Mouse (Mus musculus) megakaryocyte, embryonic 14.5 days (primary cell): ENCODE results near the gene Nkx2-5. TPM values are rescaled to one million over a fixed set of nuclear protein-coding genes. Genes with fewer than 3 reads are reported as not detected.

Experiments used
- H3K27me3 ChIP-seq: replicated peaks from 2 replicates; pipeline ENCODE3; 2012; ENCODE audit warnings: inconsistent platforms
- H3K36me3 ChIP-seq: replicated peaks from 2 replicates; pipeline ENCODE3; 2012; ENCODE audit warnings: low read length, inconsistent platforms, mixed read lengths
- H3K4me1 ChIP-seq: 2 replicates; pipeline ENCODE4 v1.6.1; 2012; ENCODE audit warnings: inconsistent platforms
- H3K4me3 ChIP-seq: replicated peaks from 2 replicates; pipeline ENCODE3; 2012; ENCODE audit warnings: moderate library complexity, mild to moderate bottlenecking, inconsistent platforms
- H3K9me3 ChIP-seq: 2 replicates; pipeline ENCODE4 v1.6.1; 2012; ENCODE audit warnings: inconsistent platforms
- FLI1 ChIP-seq: IDR thresholded peaks from 2 replicates; pipeline ENCODE4 v1.6.1; 2012; ENCODE audit warnings: low read length, inconsistent platforms, mixed read lengths
- GATA1 ChIP-seq: IDR thresholded peaks from 3 replicates; pipeline ENCODE4 v1.6.1; 2012; ENCODE audit warnings: mixed read lengths, low read length, inconsistent platforms, borderline replicate concordance
- polyA plus RNA-seq: library from polyadenylated mRNA; stranded (reverse); fragments of >175 nt; gene quantifications from 2 replicates; pipeline ENCODE4 v1.2.3, GENCODE M21; 2012; ENCODE audit warnings: low replicate concordance; ENCODE audit not compliant: insufficient read depth

The Nkx2-5 gene
- polyA plus RNA-seq, 1 experiment = not detected

DNA sequence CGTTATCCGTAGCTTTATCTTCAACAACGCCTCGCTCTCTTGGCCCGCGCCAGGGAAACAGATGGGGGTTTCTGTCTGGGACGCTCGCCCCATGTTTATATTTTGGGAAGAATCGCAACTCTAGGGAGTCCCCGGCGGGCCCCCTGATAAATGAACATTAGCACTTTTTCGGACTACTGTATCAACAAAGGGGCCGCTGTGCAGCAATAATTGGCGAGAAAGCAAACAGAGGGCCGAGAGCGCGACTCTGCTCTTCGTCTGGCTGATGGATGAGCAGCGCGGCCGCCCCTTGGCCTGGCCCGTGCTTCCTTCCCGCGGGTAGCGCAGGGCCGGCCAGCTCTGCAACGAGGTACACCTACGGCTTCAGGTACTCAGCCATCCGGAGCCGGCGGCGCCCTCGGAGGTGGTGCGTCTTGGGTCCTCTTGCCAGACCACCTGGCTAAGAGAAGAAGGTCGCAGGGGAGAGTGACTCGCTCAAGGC, 398 bp downstream of the Nkx2-5 start:
- H3K4me1 ChIP-seq = peaks cover 12% of the 10 kb centered on the region
- peak overlapping the region; percentile 46 for H3K4me3 ChIP-seq
- no peaks in the 10 kb centered on the region for H3K9me3 ChIP-seq
- peaks cover 91% of the 10 kb centered on the region for H3K27me3 ChIP-seq
- no peaks in the 10 kb centered on the region for H3K36me3 ChIP-seq
- TF ChIP-seq GATA1 (no peak), FLI1 (no peak)

DNA sequence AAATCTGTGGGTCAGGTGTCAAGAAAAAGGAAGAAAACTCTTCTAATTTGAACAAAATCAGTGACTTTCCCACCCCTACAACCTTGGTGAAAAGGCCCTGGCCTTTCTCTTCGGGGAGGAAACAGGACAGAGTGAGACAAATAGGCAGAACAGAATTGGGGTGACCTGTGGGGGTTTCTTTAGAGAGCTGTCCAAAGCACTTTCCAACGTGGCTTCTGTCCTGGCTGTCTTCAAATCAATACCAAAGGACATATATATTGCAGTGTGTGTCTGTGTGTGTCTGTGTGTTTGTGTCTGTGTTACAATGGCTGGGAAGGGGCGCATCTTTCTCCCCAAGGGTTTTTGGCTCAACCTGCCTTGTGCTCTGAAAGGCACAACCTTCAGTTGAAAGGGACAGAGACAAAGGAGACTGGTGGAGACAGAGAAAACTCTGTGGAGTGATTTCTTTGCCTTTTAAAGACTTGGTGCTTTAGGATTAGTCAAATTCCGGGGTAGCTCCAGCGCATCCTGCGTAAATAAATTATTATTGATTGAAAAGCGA, 1.0 kb downstream of the Nkx2-5 start:
- Histone ChIP-seq H3K27me3 (peaks cover 93% of the 10 kb centered on the region), H3K4me3 (no peak overlapping the region), H3K9me3 (no peaks in the 10 kb centered on the region), H3K4me1 (peaks cover 18% of the 10 kb centered on the region), H3K36me3 (no peaks in the 10 kb centered on the region)
- no peak for TF ChIP-seq FLI1
- no peak for TF ChIP-seq GATA1

DNA sequence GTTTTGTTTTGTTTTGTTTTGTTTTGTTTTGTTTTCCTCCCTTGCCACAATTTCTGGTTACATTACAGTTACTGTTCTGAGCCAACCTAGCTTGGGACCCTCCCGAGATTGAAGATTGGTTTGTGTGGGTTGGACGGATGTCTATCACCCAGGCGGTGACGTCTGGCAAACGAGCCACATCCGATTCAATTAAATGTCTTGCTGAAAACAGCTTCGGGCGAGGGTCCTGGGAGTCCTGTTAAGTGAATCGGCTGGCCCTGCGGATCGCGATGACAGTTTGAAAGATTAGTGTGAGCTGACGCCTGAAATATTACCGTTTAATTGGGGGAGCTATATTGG, 1.6 kb downstream of the Nkx2-5 start:
- Histone ChIP-seq H3K9me3 (no peaks in the 10 kb centered on the region), H3K36me3 (no peaks in the 10 kb centered on the region), H3K4me3 (no peak overlapping the region), H3K27me3 (peaks cover 94% of the 10 kb centered on the region), H3K4me1 (peaks cover 21% of the 10 kb centered on the region)
- TF ChIP-seq FLI1 (no peak), GATA1 (no peak)

DNA sequence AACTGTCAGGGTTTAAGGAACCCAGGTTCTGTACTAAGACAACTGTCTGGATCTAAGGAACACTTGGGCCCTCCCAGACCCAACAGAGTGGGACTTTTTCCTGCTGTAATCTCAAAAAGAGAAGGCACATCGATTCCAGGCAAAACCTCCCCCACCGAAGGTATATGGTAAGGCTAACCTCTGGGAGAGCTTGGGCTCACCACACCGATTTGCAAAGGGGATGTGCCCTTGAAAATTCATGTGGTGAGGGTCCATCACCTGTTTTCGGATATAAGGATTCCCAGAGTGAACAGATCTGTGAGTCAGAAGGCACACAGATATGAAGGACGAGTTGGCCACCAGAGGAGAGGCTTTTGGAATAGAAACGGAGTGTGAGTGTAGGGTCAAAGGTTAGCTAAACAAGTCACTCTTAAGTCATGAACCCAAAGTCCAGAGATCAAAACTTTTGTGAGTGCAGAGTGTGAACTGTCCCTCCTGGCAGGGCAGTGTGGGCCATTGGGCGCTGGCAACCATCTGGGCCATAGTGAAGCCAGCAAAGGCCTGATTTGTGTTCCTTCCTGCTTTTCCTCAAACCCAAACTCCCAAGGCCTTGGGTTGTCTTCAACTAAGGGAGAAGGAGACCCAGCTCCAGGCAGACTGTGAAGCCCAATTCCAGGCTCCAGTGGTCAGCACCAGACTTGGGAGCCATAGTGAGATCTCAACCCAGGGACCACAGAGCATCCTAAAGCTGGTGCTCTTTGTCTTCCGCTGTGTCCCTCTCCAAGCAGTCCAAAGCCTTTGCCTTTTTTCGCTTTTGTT, 2.2 kb downstream of the Nkx2-5 start:
- Histone ChIP-seq H3K4me1 (peaks cover 21% of the 10 kb centered on the region), H3K4me3 (no peak overlapping the region), H3K36me3 (no peaks in the 10 kb centered on the region), H3K9me3 (no peaks in the 10 kb centered on the region), H3K27me3 (peaks cover 94% of the 10 kb centered on the region)
- no peak for TF ChIP-seq FLI1

DNA sequence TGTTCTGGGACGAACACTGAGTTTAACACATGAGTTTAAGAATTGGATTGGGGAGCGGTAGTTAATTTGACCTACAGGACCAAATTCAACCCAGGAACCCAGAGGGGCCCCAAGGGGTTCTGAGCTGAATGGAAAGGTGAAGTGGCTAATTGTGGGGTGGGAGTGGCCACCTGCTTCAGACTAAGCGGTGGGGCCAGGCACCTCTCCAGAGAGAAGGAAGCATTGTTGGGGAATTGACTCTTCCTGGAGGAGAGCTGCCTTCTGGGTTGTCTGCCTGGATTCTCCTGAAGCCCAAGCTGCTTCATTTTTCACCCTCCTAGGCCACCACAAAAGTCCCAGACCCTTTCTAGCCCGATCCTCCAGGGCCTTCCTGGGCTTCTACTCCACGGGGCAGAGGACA, 2.8 kb downstream of the Nkx2-5 start:
- no peak overlapping the region for H3K4me3 ChIP-seq
- H3K27me3 ChIP-seq = peaks cover 95% of the 10 kb centered on the region
- no peaks in the 10 kb centered on the region for H3K36me3 ChIP-seq
- H3K4me1 ChIP-seq = peaks cover 28% of the 10 kb centered on the region
- TF ChIP-seq GATA1 (no peak), FLI1 (no peak)
- H3K9me3 ChIP-seq = no peaks in the 10 kb centered on the region; the same call in 1 of the 2 replicates

DNA sequence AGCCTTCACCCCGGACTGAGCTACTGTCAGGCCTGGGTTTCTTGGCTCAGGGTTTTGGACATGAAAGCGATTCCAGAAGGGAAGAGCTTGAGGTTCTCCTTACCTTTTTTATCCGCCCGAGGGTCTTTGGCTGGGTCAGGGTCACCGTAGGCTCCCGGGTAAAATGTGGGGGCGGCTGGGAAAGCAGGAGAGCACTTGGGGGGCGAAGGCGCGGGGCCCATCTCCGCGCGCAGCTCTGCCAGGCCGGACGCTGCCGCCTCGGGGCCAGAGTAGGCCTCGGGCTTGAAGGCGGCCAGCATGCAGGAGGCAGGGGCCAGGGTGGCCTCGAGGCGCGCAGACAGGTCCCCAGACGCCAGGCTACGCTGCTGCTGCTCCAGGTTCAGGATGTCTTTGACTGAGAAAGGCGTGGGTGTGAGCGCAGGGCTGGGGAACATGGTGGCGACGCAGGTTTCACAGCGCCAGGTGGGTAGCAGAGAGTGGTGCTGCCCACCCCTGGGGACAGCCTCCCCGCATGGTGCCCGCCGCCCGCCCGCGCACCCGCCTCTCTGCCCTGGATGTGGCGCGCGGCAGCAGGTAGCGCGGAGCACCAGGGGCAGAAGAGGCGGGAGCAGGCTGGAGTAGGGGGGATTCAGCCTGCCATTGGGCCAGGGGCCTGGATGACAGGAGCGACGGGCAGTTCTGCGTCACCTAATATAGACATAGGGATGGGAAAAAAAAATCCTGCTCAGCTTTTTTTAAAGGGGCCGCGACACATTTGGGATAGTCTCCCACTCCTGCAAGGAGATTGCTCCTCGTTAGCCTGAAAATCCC, 3.7 kb downstream of the Nkx2-5 start:
- H3K27me3 ChIP-seq = peaks cover 99% of the 10 kb centered on the region
- TF ChIP-seq FLI1 (no peak), GATA1 (no peak)
- no peak overlapping the region for H3K4me3 ChIP-seq
- no peaks in the 10 kb centered on the region; the same call in 1 of the 2 replicates for H3K9me3 ChIP-seq
- H3K36me3 ChIP-seq = no peaks in the 10 kb centered on the region
- peaks cover 36% of the 10 kb centered on the region for H3K4me1 ChIP-seq

DNA sequence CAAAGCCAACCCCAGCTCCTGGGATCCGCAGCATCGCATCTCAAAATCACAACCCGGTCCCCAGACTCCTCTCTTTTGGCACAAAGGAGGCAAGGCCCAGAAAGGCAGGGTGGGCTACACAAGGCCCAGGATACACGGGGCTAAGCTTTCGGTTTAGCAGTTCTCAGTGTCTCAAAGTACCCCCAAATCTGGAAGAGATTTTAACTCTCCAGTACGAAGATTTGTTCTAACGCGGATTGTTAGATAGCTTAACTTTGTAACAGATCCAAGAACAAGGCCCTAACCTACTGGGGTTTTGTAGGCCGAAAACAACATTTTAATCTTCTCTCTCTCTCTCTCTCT, 4.4 kb downstream of the Nkx2-5 start:
- peaks cover 100% of the 10 kb centered on the region for H3K27me3 ChIP-seq
- H3K9me3 ChIP-seq = no peaks in the 10 kb centered on the region; the same call in 1 of the 2 replicates
- H3K4me1 ChIP-seq = peaks cover 42% of the 10 kb centered on the region
- no peak for TF ChIP-seq GATA1
- TF ChIP-seq FLI1 = no peak
- H3K4me3 ChIP-seq = no peak overlapping the region
- H3K36me3 ChIP-seq = no peaks in the 10 kb centered on the region

DNA sequence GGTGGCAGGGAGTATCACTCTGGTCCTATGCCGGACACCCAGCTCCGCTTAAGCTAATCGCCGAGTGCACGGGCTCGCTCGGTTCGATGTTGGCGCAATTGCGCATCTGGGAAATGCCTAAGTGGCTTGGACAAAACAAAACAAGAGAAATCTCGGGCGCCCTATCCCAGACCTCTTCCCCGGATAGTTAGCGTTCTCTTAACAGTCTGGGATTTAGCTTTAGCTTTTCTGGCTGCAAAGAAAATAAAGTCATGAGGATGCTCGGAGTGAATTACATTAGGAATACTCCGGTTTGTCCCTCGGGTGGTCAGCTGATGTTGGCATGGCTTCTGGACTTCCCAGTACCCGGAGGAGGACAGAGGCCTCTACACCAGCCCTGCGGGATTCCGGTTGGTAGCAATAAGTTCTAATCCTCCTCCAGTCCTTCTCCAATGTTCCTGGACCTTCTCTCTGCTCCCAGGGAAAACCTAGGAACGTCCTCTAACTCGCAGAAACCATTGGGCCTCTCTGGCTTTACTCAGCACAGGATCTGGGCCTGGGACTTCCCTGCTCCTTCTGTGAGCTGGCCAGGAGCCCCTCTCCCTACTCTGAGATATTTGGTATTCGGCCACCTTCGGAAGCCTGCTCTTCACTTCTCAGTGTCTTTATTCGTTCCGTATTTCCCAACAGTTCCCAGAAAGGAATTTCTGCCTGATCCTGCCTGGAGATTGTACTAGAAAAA, 4.9 kb downstream of the Nkx2-5 start:
- H3K4me3 ChIP-seq = peak overlapping the region; percentile 74
- peaks cover 42% of the 10 kb centered on the region for H3K4me1 ChIP-seq
- H3K9me3 ChIP-seq = no peaks in the 10 kb centered on the region; the same call in 1 of the 2 replicates
- TF ChIP-seq GATA1 = no peak
- TF ChIP-seq FLI1 = no peak
- no peaks in the 10 kb centered on the region for H3K36me3 ChIP-seq
- peaks cover 100% of the 10 kb centered on the region for H3K27me3 ChIP-seq

DNA sequence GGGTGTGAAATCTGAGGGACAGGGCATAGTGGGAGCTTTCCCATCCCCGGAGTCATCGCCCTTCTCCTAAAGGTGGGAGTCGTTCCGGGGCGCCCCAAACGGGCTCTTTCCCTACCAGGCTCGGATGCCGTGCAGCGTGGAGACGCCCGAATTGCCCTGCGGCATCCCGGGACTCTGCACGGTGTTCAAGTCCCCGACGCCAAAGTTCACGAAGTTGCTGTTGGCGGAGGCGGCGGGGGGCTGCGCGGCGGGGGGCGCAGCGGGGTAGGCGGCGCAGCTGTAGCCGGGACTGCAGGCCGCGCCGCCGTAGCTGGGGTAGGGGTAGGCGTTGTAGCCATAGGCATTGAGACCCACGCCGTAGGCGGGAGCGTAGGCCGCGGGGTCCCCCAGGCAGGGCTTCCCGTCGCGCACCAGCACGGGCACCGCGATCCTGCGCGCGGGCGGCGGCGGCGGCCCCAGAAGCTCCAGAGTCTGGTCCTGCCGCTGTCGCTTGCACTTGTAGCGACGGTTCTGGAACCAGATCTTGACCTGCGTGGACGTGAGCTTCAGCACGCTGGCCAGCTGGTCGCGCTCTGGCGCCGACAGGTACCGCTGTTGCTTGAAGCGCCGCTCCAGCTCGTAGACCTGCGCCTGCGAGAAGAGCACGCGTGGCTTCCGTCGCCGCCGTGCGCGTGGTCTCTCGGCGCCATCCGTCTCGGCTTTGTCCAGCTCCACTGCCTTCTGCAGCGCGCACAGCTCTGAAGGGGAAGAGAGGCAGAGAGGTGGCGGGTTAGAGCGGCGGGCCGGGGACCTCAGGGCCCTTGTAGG, 5.7 kb downstream of the Nkx2-5 start:
- peaks cover 100% of the 10 kb centered on the region for H3K27me3 ChIP-seq

More for the DNA sequence above, 5.7 kb downstream of the Nkx2-5 start:
- no peaks in the 10 kb centered on the region for H3K36me3 ChIP-seq
- no peak for TF ChIP-seq FLI1
- TF ChIP-seq GATA1 = no peak
- peaks cover 3% of the 10 kb centered on the region; the same call in 1 of the 2 replicates for H3K9me3 ChIP-seq
- peaks cover 37% of the 10 kb centered on the region for H3K4me1 ChIP-seq
- peak overlapping the region; percentile 74 for H3K4me3 ChIP-seq
